Mouse (Mus musculus): ENCODE measurements around the gene Pbx1. TPM values are rescaled to one million over a fixed set of nuclear protein-coding genes. Genes with fewer than 3 reads are reported as not detected.

Gene Pbx1
- total RNA-seq, 2 experiments from 2014 or later: 117 to 118 TPM

GRCm38 (mm10) chr1:168222794-168223193 is 209.3 kb downstream of the Pbx1 start:
- DNase-seq: no peak

DNA sequence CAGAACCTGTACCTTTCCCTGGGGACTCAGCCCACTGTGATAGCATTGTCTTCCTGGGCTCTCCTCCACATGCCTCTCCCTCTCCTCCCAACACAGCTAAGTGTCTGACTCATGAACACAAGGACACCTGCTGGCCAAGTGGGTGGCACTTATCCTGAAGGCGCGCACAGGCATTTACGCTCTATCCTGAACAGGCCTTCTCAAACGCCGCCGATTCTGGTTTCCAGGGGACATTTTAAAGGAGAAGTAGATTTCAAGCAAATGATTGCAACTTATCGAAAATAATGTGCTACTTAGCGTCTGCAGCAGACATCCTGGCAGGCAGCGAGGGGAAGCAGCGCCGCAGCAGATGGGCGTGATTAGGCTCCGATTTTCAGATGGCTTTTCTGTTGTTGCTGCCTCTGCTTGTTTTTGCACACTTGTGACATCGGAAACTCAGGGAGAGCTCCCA is 211.0 kb downstream of the Pbx1 start:
- DNase-seq: peak; percentile 56 to 61

- no peak for DNase-seq
Measured at GRCm38 (mm10) chr1:168215896-168216747, 215.9 kb downstream of the Pbx1 start.

- no peak for DNase-seq
Measured at GRCm38 (mm10) chr1:168215468-168215867, 216.6 kb downstream of the Pbx1 start.

- peak; percentile 67 to 78 for DNase-seq
Measured at GRCm38 (mm10) chr1:168214040-168214443, 218.0 kb downstream of the Pbx1 start.

DNA sequence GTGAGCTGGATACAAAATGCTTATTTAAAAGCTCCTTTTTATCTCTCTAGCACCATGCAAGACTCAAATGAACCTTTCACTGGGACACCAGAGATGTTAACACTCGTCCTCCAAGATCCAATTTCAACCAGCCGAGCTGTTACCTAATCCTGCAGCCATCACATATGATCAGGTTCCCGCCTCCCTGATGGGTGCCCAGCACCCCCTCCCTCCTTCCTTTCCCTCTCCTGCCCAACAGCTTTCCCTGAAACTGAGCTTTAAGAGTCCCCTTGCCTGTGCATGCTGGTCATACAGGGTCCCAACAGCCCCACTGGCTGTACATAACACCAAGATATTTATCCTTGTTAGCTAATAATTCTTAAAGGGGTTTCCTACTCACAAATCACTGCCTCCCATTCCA is 218.5 kb downstream of the Pbx1 start:
- no peak for DNase-seq

- DNase-seq: no peak
Measured at GRCm38 (mm10) chr1:168210401-168210800, 221.7 kb downstream of the Pbx1 start.

DNA sequence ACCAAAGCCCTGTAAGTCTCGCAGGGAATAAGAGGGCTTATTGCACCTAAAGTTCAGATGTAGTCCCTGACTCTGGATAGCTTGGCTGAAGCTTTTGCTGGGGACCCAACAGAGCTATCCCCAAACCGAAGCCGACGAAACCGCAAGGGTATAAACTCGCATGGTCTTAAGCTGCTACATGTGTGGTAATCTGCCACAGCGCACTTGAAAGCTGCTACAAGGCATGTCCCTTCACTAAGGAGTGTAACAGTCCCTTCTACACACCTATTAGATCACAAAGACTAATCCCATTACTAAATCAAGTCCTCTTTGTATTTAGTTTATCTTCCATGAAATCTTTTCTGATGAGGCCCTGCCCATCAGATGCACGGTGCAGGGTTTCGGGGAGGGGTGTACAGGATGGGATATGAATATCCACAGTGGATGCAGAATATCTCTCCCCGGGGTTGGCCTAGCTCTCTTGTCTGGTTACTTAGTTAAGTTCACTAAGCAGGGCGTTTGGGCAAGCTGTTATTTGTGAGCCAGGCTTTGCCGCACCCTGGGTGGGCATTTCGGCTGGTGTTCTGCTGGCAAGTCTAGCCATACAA is 231.4 kb downstream of the Pbx1 start:
- no peak for DNase-seq

GRCm38 (mm10) chr1:168198276-168198675 is 233.8 kb downstream of the Pbx1 start:
- DNase-seq: no peak

- DNase-seq: no peak
Measured at GRCm38 (mm10) chr1:168197908-168198258, 234.2 kb downstream of the Pbx1 start.

DNA sequence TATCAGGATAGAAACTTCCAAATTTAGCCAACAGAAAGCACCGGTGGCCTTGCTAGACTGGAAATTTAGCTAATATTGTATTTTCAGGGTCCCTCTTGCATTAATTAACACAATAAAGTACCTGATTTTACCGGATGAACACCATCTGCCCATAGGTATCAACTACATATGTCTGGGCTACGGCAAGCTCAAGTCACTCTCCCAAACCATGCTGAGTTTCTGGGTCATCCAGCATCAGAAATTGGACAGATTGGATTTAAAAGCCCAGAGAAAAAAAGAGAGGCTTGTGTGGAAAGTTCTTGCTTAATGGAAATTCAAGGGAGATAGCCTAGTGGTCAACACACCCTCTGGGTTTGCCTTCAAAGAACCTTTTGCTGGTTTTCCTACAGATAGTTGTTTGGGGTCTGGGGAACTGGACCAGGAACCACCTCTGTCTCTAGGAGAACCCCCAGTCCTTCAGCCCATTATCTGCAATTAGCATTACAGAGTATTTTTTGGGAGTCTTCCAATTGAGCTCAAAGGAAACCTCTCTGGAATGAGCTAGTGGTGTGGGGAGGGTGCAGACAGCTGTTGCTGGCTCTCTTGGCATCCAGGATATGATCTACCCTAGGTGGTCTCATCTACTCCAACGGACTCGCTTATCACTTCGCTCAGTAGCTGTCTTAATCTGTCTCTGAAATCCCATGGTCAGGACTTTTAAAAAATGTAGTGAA is 234.7 kb downstream of the Pbx1 start:
- no peak for DNase-seq

DNA sequence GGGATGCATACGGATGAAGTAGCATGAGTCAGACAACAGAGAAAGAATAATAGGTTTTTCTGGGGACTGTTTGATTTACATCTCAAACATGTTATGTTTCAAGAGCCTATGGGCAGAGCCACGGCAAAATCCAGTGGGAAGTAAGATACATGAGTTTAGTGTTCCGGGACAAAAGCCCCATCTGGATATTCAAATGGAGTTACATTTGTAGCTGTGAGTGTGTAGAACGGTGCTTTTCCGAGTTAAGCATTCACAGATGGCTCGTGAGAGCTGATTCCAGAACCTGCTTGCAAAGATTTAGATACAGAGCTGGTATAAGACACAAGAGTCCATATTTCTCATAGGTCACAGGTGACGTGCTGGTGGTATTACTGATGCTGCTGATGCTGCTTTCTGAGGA is 238.7 kb downstream of the Pbx1 start:
- DNase-seq: no peak

GRCm38 (mm10) chr1:168182816-168183215 is 249.3 kb downstream of the Pbx1 start:
- no peak for DNase-seq

GRCm38 (mm10) chr1:168180622-168181441 is 251.2 kb downstream of the Pbx1 start:
- DNase-seq: no peak

DNA sequence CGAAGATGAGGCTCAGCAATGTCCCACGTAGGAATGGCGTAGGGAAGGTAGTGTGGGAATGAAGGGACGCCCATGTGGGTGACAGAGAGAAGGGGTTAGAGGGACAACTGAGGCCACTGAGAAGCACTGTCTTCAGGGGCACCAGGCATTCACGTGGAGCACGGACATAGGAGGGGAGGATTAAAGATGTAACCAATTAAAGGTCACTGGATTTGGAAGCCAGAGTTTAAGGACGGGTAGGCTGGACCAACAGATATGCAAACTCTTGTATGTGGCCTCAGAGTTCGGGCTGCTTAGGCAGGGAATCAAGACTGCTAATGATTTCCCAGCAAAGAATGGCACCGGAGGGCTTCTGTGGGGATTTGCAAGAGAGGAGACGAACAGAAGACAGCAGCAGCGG is 252.4 kb downstream of the Pbx1 start:
- no peak for DNase-seq

GRCm38 (mm10) chr1:168178611-168179010 is 253.5 kb downstream of the Pbx1 start:
- no peak for DNase-seq

GRCm38 (mm10) chr1:168175586-168175985 is 256.5 kb downstream of the Pbx1 start:
- DNase-seq: no peak

DNA sequence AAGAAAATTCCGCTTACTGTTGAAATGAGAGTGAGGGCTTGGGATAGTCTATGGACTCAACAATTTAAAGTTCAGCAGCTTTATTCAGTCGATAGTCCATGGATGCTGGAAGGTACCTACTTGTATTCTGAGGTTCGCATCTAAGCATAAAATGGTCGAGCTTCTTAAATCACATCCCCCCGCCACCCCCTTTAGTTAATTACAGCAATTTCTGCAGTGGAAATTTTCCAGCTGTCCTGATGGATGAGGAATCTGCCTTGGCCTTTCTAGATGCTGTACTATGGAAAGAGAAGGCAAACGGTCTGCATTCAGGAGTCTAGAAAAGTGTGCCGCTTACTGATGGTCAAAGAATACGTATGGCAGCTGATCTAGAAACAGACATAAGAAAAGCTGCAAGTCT is 262.3 kb downstream of the Pbx1 start:
- no peak for DNase-seq

DNA sequence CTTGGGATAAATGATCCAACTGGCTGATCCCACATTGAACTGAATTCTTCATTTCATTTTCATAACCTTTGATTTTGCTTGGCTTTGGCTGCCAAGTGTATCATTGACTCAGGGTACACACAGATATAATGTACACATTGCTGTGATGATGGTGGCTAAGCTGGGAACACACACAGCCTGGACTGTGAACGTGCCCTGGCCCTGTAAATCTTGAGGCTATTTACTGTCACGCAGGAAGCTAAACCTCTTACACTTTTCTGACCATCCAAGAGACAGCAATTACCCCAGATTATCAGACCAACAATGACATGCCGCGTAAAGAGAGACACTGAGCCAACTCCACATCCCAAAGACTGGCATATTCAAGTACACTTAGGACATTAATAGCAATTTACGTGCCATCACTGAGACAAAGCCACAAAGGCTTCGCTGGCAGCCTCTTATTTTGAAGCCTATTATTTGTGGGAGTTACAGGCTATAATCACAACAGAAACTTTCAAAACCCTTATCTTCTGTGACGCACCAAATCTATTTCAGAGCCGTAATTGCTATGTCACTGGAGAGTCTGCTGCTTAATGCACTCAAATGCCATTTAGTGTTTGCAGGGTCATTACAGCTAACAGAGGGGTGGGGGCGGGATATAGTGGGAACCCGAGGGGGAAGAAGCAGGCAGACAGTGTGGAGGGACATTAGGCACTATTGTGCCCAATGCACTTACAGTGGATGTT is 262.9 kb downstream of the Pbx1 start:
- no peak for DNase-seq

DNA sequence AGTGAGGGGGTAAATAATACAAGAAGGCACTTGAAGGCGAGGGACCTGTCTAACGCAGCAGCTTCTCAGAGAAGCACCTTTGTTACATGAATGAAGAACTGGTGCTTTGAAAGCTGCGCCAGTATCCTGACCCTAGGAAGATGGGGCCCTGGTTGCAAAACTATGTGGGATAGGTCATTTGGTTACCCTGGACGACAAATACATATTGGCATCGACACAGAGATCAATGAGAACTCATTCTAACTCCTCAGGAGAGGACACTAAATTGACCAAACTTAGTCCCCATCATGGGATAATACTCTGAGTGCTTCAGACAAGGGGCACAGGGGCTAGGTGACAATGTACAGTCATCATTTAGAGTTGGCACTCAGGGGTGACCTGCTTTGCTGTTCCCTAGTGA is 264.3 kb downstream of the Pbx1 start:
- DNase-seq: no peak

DNA sequence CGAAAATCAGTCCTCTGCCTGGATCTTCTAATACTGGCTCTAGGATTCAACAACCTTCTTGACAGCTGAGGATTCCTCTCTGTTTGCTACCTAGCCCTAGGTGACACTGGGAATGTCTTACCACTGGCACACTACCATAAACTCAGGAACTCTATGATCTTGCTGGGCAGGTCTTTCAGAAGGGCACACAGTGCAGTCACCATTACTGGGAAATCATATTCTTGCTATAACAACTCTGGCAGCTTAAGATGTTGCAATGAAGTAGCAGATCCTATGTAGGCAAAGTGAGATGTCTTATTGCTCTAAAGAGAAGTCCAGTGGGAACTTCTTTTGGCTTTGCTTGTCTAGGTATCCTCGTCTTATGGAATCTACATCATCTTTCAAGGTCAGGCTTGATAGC is 265.2 kb downstream of the Pbx1 start:
- no peak for DNase-seq

GRCm38 (mm10) chr1:168164945-168165344 is 267.1 kb downstream of the Pbx1 start:
- no peak for DNase-seq

Data from layer of hippocampus, postnatal 36 days (tissue).